Mouse (Mus musculus) gastrocnemius, adult 2 months (tissue): ENCODE measurements at regions not wholly inside any gene's neighbourhood (a gene's known extent, or its start where the extent isn't known, plus 50 kb on each side); places are given as distances from the start of the nearest gene placed in this dataset.

Source experiments
- DNase-seq: peaks from one replicate; pipeline ENCODE4 v3.0.0; 2022
- H3K27ac ChIP-seq: fragments of 200-600 bp; 2 replicates; pipeline ENCODE4 v1.8.1; 2022; ENCODE audit warnings: mild to moderate bottlenecking
- H3K4me3 ChIP-seq: fragments of 200-600 bp; 2 replicates; pipeline ENCODE4 v1.8.1; 2022; ENCODE audit warnings: mild to moderate bottlenecking, moderate library complexity
- CTCF ChIP-seq: fragments of 200-600 bp; IDR thresholded peaks from 2 replicates; pipeline ENCODE4 v1.8.1; 2022; ENCODE audit warnings: antibody characterized with exemption, mild to moderate bottlenecking, moderate library complexity
- intact Hi-C: fragments of 180-260 bp; cut with DNase I; formaldehyde crosslinking; loops from one replicate; pipeline ENCODE4 v1.15.1; 2025

- intact Hi-C loops = no loop called here
These were observed 70.8 kb upstream of the Thbs2 start for GRCm38 (mm10) chr17:14764796-14765195.

GRCm38 (mm10) chr17:14753095-14753494 lies 59.1 kb upstream of the Thbs2 start:
- H3K4me3 ChIP-seq = no peak overlapping the region
- peak; percentile 30 for DNase-seq
- no peak overlapping the region for H3K27ac ChIP-seq
- intact Hi-C loops = no loop called here
- TF ChIP-seq CTCF = no peak

More at GRCm38 (mm10) chr17:14764796-14765195, 70.8 kb upstream of the Thbs2 start:
- Histone ChIP-seq H3K4me3 (no peak overlapping the region), H3K27ac (no peak overlapping the region)
- DNase-seq = no peak
- no peak for TF ChIP-seq CTCF

- intact Hi-C loops = no loop called here
- no peak for TF ChIP-seq CTCF
These were observed 56.6 kb upstream of the Thbs2 start for GRCm38 (mm10) chr17:14750519-14751145.

GRCm38 (mm10) chr17:14749281-14749680 lies 55.2 kb upstream of the Thbs2 start:
- no peak overlapping the region for H3K4me3 ChIP-seq
- H3K27ac ChIP-seq = no peak overlapping the region
- intact Hi-C loops = no loop called here
- TF ChIP-seq CTCF = no peak
- no peak for DNase-seq

More at GRCm38 (mm10) chr17:14750519-14751145, 56.6 kb upstream of the Thbs2 start:
- DNase-seq = no peak
- Histone ChIP-seq H3K27ac (no peak overlapping the region), H3K4me3 (no peak overlapping the region)

GRCm38 (mm10) chr17:14747255-14747869 lies 53.3 kb upstream of the Thbs2 start:
- DNase-seq = no peak
- no peak for TF ChIP-seq CTCF
- Histone ChIP-seq H3K27ac (no peak overlapping the region), H3K4me3 (no peak overlapping the region)
- intact Hi-C loops = no loop called here

GRCm38 (mm10) chr17:14745512-14745911 lies 51.5 kb upstream of the Thbs2 start:
- Histone ChIP-seq H3K4me3 (no peak overlapping the region), H3K27ac (no peak overlapping the region)
- intact Hi-C loops = no loop called here
- TF ChIP-seq CTCF = no peak
- DNase-seq = no peak

- no peak for DNase-seq
- Histone ChIP-seq H3K27ac (no peak overlapping the region), H3K4me3 (no peak overlapping the region)
- TF ChIP-seq CTCF = no peak
- intact Hi-C loops = no loop called here
These were observed 50.0 kb upstream of the Thbs2 start for GRCm38 (mm10) chr17:14744010-14744409.
